Mouse (Mus musculus) cerebellum, adult 8-10 months (tissue): ENCODE results near the gene Gpr171.
A peak's percentile ranks its signal among the peaks of the same experiment; 100 is the strongest.
"Not testable (repeated sequence)": the region's sequence is repeated elsewhere in the genome, so short reads cannot be mapped to it uniquely, and the experiment has no call there.

Experiments used
- DNase-seq: peaks from one replicate; pipeline ENCODE4 v3.0.0; 2022

Gpr171 gene

GRCm38 (mm10) chr3:59113291-59113690 is 11.7 kb upstream of the Gpr171 start:
- not testable (repeated sequence) for DNase-seq

- no peak for DNase-seq
These were observed 10.3 kb upstream of the Gpr171 start for GRCm38 (mm10) chr3:59111944-59112343.

- DNase-seq = not testable (repeated sequence)
These were observed 8.2 kb upstream of the Gpr171 start for GRCm38 (mm10) chr3:59109834-59110233.

- DNase-seq = no peak
These were observed 5.8 kb upstream of the Gpr171 start for GRCm38 (mm10) chr3:59107439-59107838.

GRCm38 (mm10) chr3:59104462-59104861 is 2.8 kb upstream of the Gpr171 start:
- DNase-seq = no peak

GRCm38 (mm10) chr3:59102146-59102545 is 525 bp upstream of the Gpr171 start:
- no peak for DNase-seq

- no peak for DNase-seq
These were observed 3.1 kb downstream of the Gpr171 start for GRCm38 (mm10) chr3:59098540-59098939.

- no peak for DNase-seq
These were observed 4.2 kb downstream of the Gpr171 start for GRCm38 (mm10) chr3:59097421-59097820.

GRCm38 (mm10) chr3:59092702-59093101 is 8.9 kb downstream of the Gpr171 start:
- DNase-seq = no peak

- DNase-seq = peak; percentile 20
These were observed 20.7 kb downstream of the Gpr171 start for GRCm38 (mm10) chr3:59080919-59081318.

- DNase-seq = no peak
These were observed 21.2 kb downstream of the Gpr171 start for GRCm38 (mm10) chr3:59080293-59080916.

- peak; percentile 40 for DNase-seq
These were observed 22.3 kb downstream of the Gpr171 start for GRCm38 (mm10) chr3:59079327-59079726.

GRCm38 (mm10) chr3:59078585-59078984 is 23.0 kb downstream of the Gpr171 start:
- no peak for DNase-seq

- no peak for DNase-seq
These were observed 24.3 kb downstream of the Gpr171 start for GRCm38 (mm10) chr3:59077278-59077677.

- DNase-seq = not testable (repeated sequence)
These were observed 32.5 kb downstream of the Gpr171 start for GRCm38 (mm10) chr3:59069071-59069470.

GRCm38 (mm10) chr3:59066558-59067294 is 34.9 kb downstream of the Gpr171 start:
- no peak for DNase-seq

- no peak for DNase-seq
These were observed 35.7 kb downstream of the Gpr171 start for GRCm38 (mm10) chr3:59065937-59066336.

GRCm38 (mm10) chr3:59063431-59063830 is 38.2 kb downstream of the Gpr171 start:
- no peak for DNase-seq

- DNase-seq = no peak
These were observed 39.5 kb downstream of the Gpr171 start for GRCm38 (mm10) chr3:59062141-59062540.

GRCm38 (mm10) chr3:59060131-59060530 is 41.5 kb downstream of the Gpr171 start:
- DNase-seq = no peak

GRCm38 (mm10) chr3:59059022-59059541 is 42.5 kb downstream of the Gpr171 start:
- DNase-seq = peak; percentile 75

GRCm38 (mm10) chr3:59054834-59055535 is 46.6 kb downstream of the Gpr171 start:
- no peak for DNase-seq
